Mouse (Mus musculus) lung, embryonic 14.5 days (tissue): ENCODE data around the gene Esrrb. TPM values are rescaled to one million over a fixed set of nuclear protein-coding genes. Genes with fewer than 3 reads are reported as not detected.

Experiments
- ATAC-seq: fragments of 200-750 bp; cut with Nextera tagmentation; 2 replicates; pipeline ENCODE4 v1.8.0; 2017; ENCODE audit warnings: mild to moderate bottlenecking, moderate TSS enrichment, moderate library complexity; ENCODE audit not compliant: insufficient read depth
- DNase-seq: peaks from one replicate; pipeline ENCODE4 v3.0.0-alpha.2; 2015
- H3K27ac ChIP-seq: fragments of 300-500 bp; sonication (generic); 2 replicates; pipeline ENCODE4 v1.5.1; 2014; ENCODE audit warnings: low read depth, mild to moderate bottlenecking, moderate library complexity
- H3K27me3 ChIP-seq: fragments of 300-500 bp; sonication (generic); 2 replicates; pipeline ENCODE4 v1.6.1; 2014; ENCODE audit warnings: low read length, control low read depth; ENCODE audit not compliant: insufficient read depth
- H3K36me3 ChIP-seq: fragments of 300-500 bp; sonication (generic); 2 replicates; pipeline ENCODE4 v1.6.1; 2014; ENCODE audit warnings: control low read depth; ENCODE audit not compliant: insufficient read depth
- H3K4me1 ChIP-seq: fragments of 300-500 bp; sonication (generic); 2 replicates; pipeline ENCODE4 v1.6.1; 2014; ENCODE audit warnings: antibody characterized with exemption, control low read depth; ENCODE audit not compliant: insufficient read depth
- H3K4me2 ChIP-seq: fragments of 300-500 bp; sonication (generic); 2 replicates; pipeline ENCODE4 v1.6.1; 2014; ENCODE audit warnings: mild to moderate bottlenecking
- H3K4me3 ChIP-seq: fragments of 300-500 bp; sonication (generic); 2 replicates; pipeline ENCODE4 v1.5.1; 2014; ENCODE audit warnings: low read depth, low read length
- H3K9ac ChIP-seq: fragments of 300-500 bp; sonication (generic); 2 replicates; pipeline ENCODE4 v1.6.1; 2014
- H3K9me3 ChIP-seq: fragments of 300-500 bp; sonication (generic); 2 replicates; pipeline ENCODE4 v1.6.1; 2016; ENCODE audit warnings: low read depth, low read length, control low read depth
- CTCF ChIP-seq: IDR thresholded peaks from 2 replicates; pipeline ENCODE4 v1.5.1; 2016; ENCODE audit warnings: antibody characterized with exemption, low read depth
- WGBS: fragments of 180-500 bp; shearing (Covaris S2); extraction: QIAGEN DNeasy Blood & Tissue Kit; methylation state at CpG from one replicate; pipeline ENCODE4 v1.1.7; 2014; 5-methylcytosine and 5-hydroxymethylcytosine counted together
- polyA plus RNA-seq: library from polyadenylated mRNA; unstranded; fragments of >200 nt; fragmentation: Nextera tagmentation; extraction: Ambion mirVana; gene quantifications from 2 replicates; pipeline ENCODE4 v1.2.1, GENCODE M21; 2014

Gene Esrrb
- polyA plus RNA-seq, 1 experiment from 2014 or later, result 0.17 TPM

GRCm38 (mm10) chr12:86490052-86490451 lies 129.1 kb downstream of the Esrrb start:
- H3K9ac ChIP-seq, result no peak overlapping the region
- no peak for ATAC-seq
- H3K4me3 ChIP-seq, result no peak overlapping the region
- H3K36me3 ChIP-seq, result no peaks in the 10 kb centered on the region
- no peak overlapping the region for H3K27ac ChIP-seq
- 75% methylated on average over 5 of the region's 5 CpGs for WGBS
- no peaks in the 10 kb centered on the region for H3K4me1 ChIP-seq
- DNase-seq, result no peak
- H3K9me3 ChIP-seq, result no peaks in the 10 kb centered on the region
- no peak for TF ChIP-seq CTCF
- H3K27me3 ChIP-seq, result no peaks in the 10 kb centered on the region
- no peak overlapping the region for H3K4me2 ChIP-seq

GRCm38 (mm10) chr12:86491500-86491899 lies 130.6 kb downstream of the Esrrb start:
- Histone ChIP-seq H3K27ac (no peak overlapping the region), H3K27me3 (no peaks in the 10 kb centered on the region), H3K9ac (no peak overlapping the region), H3K4me3 (no peak overlapping the region), H3K9me3 (no peaks in the 10 kb centered on the region), H3K36me3 (no peaks in the 10 kb centered on the region), H3K4me1 (no peaks in the 10 kb centered on the region), H3K4me2 (no peak overlapping the region)
- ATAC-seq (no peak), DNase-seq (no peak)
- no peak for TF ChIP-seq CTCF
- whole genome bisulfite sequencing, result 60% methylated on average over 3 of the region's 3 CpGs

- Histone ChIP-seq H3K9ac (no peak overlapping the region), H3K4me3 (no peak overlapping the region), H3K9me3 (no peaks in the 10 kb centered on the region), H3K4me1 (no peaks in the 10 kb centered on the region), H3K36me3 (no peaks in the 10 kb centered on the region), H3K4me2 (no peak overlapping the region), H3K27ac (no peak overlapping the region), H3K27me3 (no peaks in the 10 kb centered on the region)
- no peak for ATAC-seq
- 30% methylated on average over 9 of the region's 9 CpGs for WGBS
- no peak for TF ChIP-seq CTCF
- peak; percentile 32 for DNase-seq
Measured at GRCm38 (mm10) chr12:86492822-86493221, 131.9 kb downstream of the Esrrb start.

- Histone ChIP-seq H3K36me3 (no peaks in the 10 kb centered on the region), H3K4me1 (0 out of 2 replicates have a peak, but pooled peaks cover 5% of the 10 kb centered on the region), H3K9ac (no peak overlapping the region), H3K9me3 (no peaks in the 10 kb centered on the region), H3K27ac (no peak overlapping the region), H3K4me3 (no peak overlapping the region), H3K4me2 (no peak overlapping the region), H3K27me3 (no peaks in the 10 kb centered on the region)
- WGBS, result 92% methylated on average over 4 of the region's 4 CpGs
- no peak for TF ChIP-seq CTCF
- ATAC-seq (no peak), DNase-seq (no peak)
Measured at GRCm38 (mm10) chr12:86497126-86497525, 136.2 kb downstream of the Esrrb start.

GRCm38 (mm10) chr12:86498765-86499164 lies 137.8 kb downstream of the Esrrb start:
- peak; percentile 88 for DNase-seq
- H3K36me3 ChIP-seq, result no peaks in the 10 kb centered on the region
- H3K4me1 ChIP-seq, result 0 out of 2 replicates have a peak, but pooled peaks cover 5% of the 10 kb centered on the region
- H3K9me3 ChIP-seq, result no peaks in the 10 kb centered on the region
- H3K9ac ChIP-seq, result no peak overlapping the region
- WGBS, result 20% methylated on average over 6 of the region's 6 CpGs
- H3K4me2 ChIP-seq, result no peak overlapping the region
- no peaks in the 10 kb centered on the region for H3K27me3 ChIP-seq
- no peak overlapping the region for H3K4me3 ChIP-seq
- peak overlapping the region; percentile 3; the same call in 1 of the 2 replicates for H3K27ac ChIP-seq
- ATAC-seq, result peak; percentile 73
- TF ChIP-seq CTCF, result no peak

- Histone ChIP-seq H3K36me3 (no peaks in the 10 kb centered on the region), H3K4me1 (0 out of 2 replicates have a peak, but pooled peaks cover 5% of the 10 kb centered on the region), H3K4me3 (no peak overlapping the region), H3K4me2 (no peak overlapping the region), H3K9ac (no peak overlapping the region), H3K27ac (no peak overlapping the region), H3K27me3 (no peaks in the 10 kb centered on the region), H3K9me3 (no peaks in the 10 kb centered on the region)
- no peak for DNase-seq
- no peak for TF ChIP-seq CTCF
- no peak for ATAC-seq
- WGBS, result 79% methylated on average over 10 of the region's 10 CpGs
Measured at GRCm38 (mm10) chr12:86501728-86502127, 140.8 kb downstream of the Esrrb start.

GRCm38 (mm10) chr12:86503921-86504320 lies 143.0 kb downstream of the Esrrb start:
- no peaks in the 10 kb centered on the region for H3K36me3 ChIP-seq
- no peak for TF ChIP-seq CTCF
- no peak for DNase-seq
- H3K27me3 ChIP-seq, result no peaks in the 10 kb centered on the region
- no peaks in the 10 kb centered on the region for H3K9me3 ChIP-seq
- WGBS, result 70% methylated on average over 4 of the region's 4 CpGs
- no peak overlapping the region for H3K27ac ChIP-seq
- H3K4me1 ChIP-seq, result no peaks in the 10 kb centered on the region
- ATAC-seq, result no peak
- H3K9ac ChIP-seq, result no peak overlapping the region
- no peak overlapping the region for H3K4me2 ChIP-seq
- no peak overlapping the region for H3K4me3 ChIP-seq

GRCm38 (mm10) chr12:86504321-86504720 lies 143.4 kb downstream of the Esrrb start:
- H3K9ac ChIP-seq, result no peak overlapping the region
- H3K27me3 ChIP-seq, result no peaks in the 10 kb centered on the region
- H3K9me3 ChIP-seq, result no peaks in the 10 kb centered on the region
- ATAC-seq, result no peak
- no peak overlapping the region for H3K4me3 ChIP-seq
- H3K36me3 ChIP-seq, result no peaks in the 10 kb centered on the region
- DNase-seq, result no peak
- no peaks in the 10 kb centered on the region for H3K4me1 ChIP-seq
- TF ChIP-seq CTCF, result no peak
- no peak overlapping the region for H3K27ac ChIP-seq
- H3K4me2 ChIP-seq, result no peak overlapping the region
- 79% methylated on average over 3 of the region's 3 CpGs for WGBS
